Mouse (Mus musculus) liver, postnatal 0 days (tissue): ENCODE data around the gene Serpinb6a.

Experiments
- CTCF ChIP-seq: sonication (generic); IDR thresholded peaks from 2 replicates; pipeline ENCODE4 v1.5.1; 2016; ENCODE audit warnings: antibody characterized with exemption, low read depth
- EP300 ChIP-seq: IDR thresholded peaks from 2 replicates; pipeline ENCODE4 v1.6.1; 2016; ENCODE audit warnings: antibody characterized with exemption, low read depth, mild to moderate bottlenecking

DNA sequence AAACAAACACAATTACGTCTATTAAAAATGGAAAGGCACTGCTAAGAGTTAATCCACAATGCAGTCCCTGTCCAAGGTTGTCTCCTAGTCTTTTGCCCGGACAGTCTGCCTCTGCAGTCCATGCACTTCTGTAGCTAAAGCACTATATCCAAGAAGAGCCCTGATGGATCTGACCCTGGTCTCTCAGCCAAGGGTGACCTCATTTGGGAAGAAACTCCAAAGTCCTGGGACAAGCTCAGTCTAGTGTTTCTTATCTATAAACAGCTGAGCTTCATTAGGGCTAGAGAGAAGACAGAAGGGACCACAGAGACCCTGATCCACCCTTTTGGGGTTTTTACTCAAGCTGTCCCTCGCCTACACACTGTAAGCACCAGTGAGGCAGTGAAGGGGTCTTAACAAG lies 71.7 kb downstream of the Serpinb6a start:
- TF ChIP-seq CTCF (no peak), EP300 (no peak)
